Mouse (Mus musculus): Measurements from ENCODE around the gene Ankrd26.

- TF ChIP-seq POLR2A (IDR thresholded peaks at IDR 0.05; ENCODE audit: low read depth, low read length) (no peak), CTCF (conservative IDR thresholded peaks at IDR 0.05; ENCODE audit: insufficient read depth, insufficient read length, low read depth, low read length) (no peak)
These were observed 26.7 kb downstream of the Ankrd26 start for GRCm38 (mm10) chr6:118535321-118535720.

Data from kidney, adult 2 months (tissue).